Mouse (Mus musculus): ENCODE data around the gene Shank2.

GRCm38 (mm10) chr7:144301646-144302045 lies 299.9 kb downstream of the Shank2 start:
- TF ChIP-seq CTCF (IDR thresholded peaks at IDR 0.05; ENCODE audit: low read depth) (no peak), EP300 (IDR thresholded peaks at IDR 0.05; ENCODE audit: low read depth) (no peak)

All from liver, postnatal 0 days (tissue).